Mouse (Mus musculus): ENCODE data around the gene Gnaq.

Gnaq gene

GRCm38 (mm10) chr19:16309031-16309430 is 176.4 kb downstream of the Gnaq start:
- no peak for DNase-seq (ENCODE audit: low read depth in 2 of 2, low spot score in 2 of 2)

- no peak for DNase-seq (ENCODE audit: low read depth in 2 of 2, low spot score in 2 of 2)
Observed at GRCm38 (mm10) chr19:16314295-16314821, 181.7 kb downstream of the Gnaq start.

- no peak for DNase-seq (ENCODE audit: low read depth in 2 of 2, low spot score in 2 of 2)
Observed at GRCm38 (mm10) chr19:16315525-16315924, 182.9 kb downstream of the Gnaq start.

- DNase-seq (ENCODE audit: low read depth in 2 of 2, low spot score in 2 of 2): no peak
Observed at GRCm38 (mm10) chr19:16318128-16318811, 185.6 kb downstream of the Gnaq start.

- no peak for DNase-seq (ENCODE audit: low read depth in 2 of 2, low spot score in 2 of 2)
Observed at GRCm38 (mm10) chr19:16319986-16320385, 187.4 kb downstream of the Gnaq start.

GRCm38 (mm10) chr19:16322986-16323385 is 190.4 kb downstream of the Gnaq start:
- no peak for DNase-seq (ENCODE audit: low read depth in 2 of 2, low spot score in 2 of 2)

GRCm38 (mm10) chr19:16324239-16324638 is 191.6 kb downstream of the Gnaq start:
- no peak for DNase-seq (ENCODE audit: low read depth in 2 of 2, low spot score in 2 of 2)

- no peak for DNase-seq (ENCODE audit: low read depth in 2 of 2, low spot score in 2 of 2)
Observed at GRCm38 (mm10) chr19:16325911-16326310, 193.3 kb downstream of the Gnaq start.

- no peak for DNase-seq (ENCODE audit: low read depth in 2 of 2, low spot score in 2 of 2)
Observed at GRCm38 (mm10) chr19:16327401-16328073, 194.9 kb downstream of the Gnaq start.

- peak in 1 of 2 experiments; percentile 1 for DNase-seq (ENCODE audit: low read depth in 2 of 2, low spot score in 2 of 2)
Observed at GRCm38 (mm10) chr19:16328074-16328850, 195.6 kb downstream of the Gnaq start.

- DNase-seq (ENCODE audit: low read depth in 2 of 2, low spot score in 2 of 2): no peak
Observed at GRCm38 (mm10) chr19:16329056-16329455, 196.4 kb downstream of the Gnaq start.

- DNase-seq (ENCODE audit: low read depth in 2 of 2, low spot score in 2 of 2): no peak
Observed at GRCm38 (mm10) chr19:16329648-16330047, 197.0 kb downstream of the Gnaq start.

- no peak for DNase-seq (ENCODE audit: low read depth in 2 of 2, low spot score in 2 of 2)
Observed at GRCm38 (mm10) chr19:16330161-16330560, 197.5 kb downstream of the Gnaq start.

- no peak for DNase-seq (ENCODE audit: low read depth in 2 of 2, low spot score in 2 of 2)
Observed at GRCm38 (mm10) chr19:16331047-16331446, 198.4 kb downstream of the Gnaq start.

- no peak for DNase-seq (ENCODE audit: low read depth in 2 of 2, low spot score in 2 of 2)
Observed at GRCm38 (mm10) chr19:16337866-16338530, 205.4 kb downstream of the Gnaq start.

GRCm38 (mm10) chr19:16339954-16340586 is 207.4 kb downstream of the Gnaq start:
- no peak for DNase-seq (ENCODE audit: low read depth in 2 of 2, low spot score in 2 of 2)

- DNase-seq (ENCODE audit: low read depth in 2 of 2, low spot score in 2 of 2): no peak
Observed at GRCm38 (mm10) chr19:16342702-16343101, 210.1 kb downstream of the Gnaq start.

- no peak for DNase-seq (ENCODE audit: low read depth in 2 of 2, low spot score in 2 of 2)
Observed at GRCm38 (mm10) chr19:16345516-16345915, 212.9 kb downstream of the Gnaq start.

GRCm38 (mm10) chr19:16347037-16347436 is 214.4 kb downstream of the Gnaq start:
- DNase-seq (ENCODE audit: low read depth in 2 of 2, low spot score in 2 of 2): no peak

- peak in 1 of 2 experiments; percentile 3 for DNase-seq (ENCODE audit: low read depth in 2 of 2, low spot score in 2 of 2)
Observed at GRCm38 (mm10) chr19:16353701-16354136, 221.1 kb downstream of the Gnaq start.

- DNase-seq (ENCODE audit: low read depth in 2 of 2, low spot score in 2 of 2): no peak
Observed at GRCm38 (mm10) chr19:16358148-16358547, 225.5 kb downstream of the Gnaq start.
